Mouse (Mus musculus) megakaryocyte-erythroid progenitor cell, adult 5-6 weeks (primary cell): Measurements from ENCODE around the gene Slc30a3. TPM values are rescaled to one million over a fixed set of nuclear protein-coding genes. Genes with fewer than 3 reads are reported as not detected.

ENCODE experiments used
- ATAC-seq: replicated peaks from 2 replicates; pipeline ENCODE4 v1.8.0; 2016; ENCODE audit warnings: mild to moderate bottlenecking, inconsistent platforms; ENCODE audit not compliant: severe bottlenecking, poor library complexity, low FRiP score, low TSS enrichment
- total RNA-seq, 2 experiments: library from RNA; stranded (forward) in 1 of 2; stranded (reverse) in 1 of 2; fragments of 200-1000, 215-1000 nt in 1 of 2; fragments of >200 nt in 1 of 2; fragmentation: Nextera tagmentation in 1 of 2; gene quantifications; 2 replicates each; pipeline ENCODE4 v1.2.3; 2014 to 2017

The Slc30a3 gene
- total RNA-seq (2014; fragmentation: Nextera tagmentation): not detected in 2 replicates
- total RNA-seq (2017): not detected in 2 replicates

GRCm38 (mm10) chr5:31108000-31108490, at the start of gene Slc30a3:
TSS of gene Slc30a3 (minus strand) at chr5:31108237.
- ATAC-seq: no peak

- ATAC-seq: peak; percentile 93
Measured at GRCm38 (mm10) chr5:31154152-31154553, 46.1 kb upstream of the Slc30a3 start, which contains the start of gene Mpv17. TSS of gene Mpv17 (minus strand) at chr5:31154251.

GRCm38 (mm10) chr5:31153516-31154151, 45.6 kb upstream of the Slc30a3 start:
- peak; percentile 5; the same call in 1 of the 2 replicates for ATAC-seq

GRCm38 (mm10) chr5:31151746-31152145, 43.7 kb upstream of the Slc30a3 start:
- ATAC-seq: no peak

- no peak for ATAC-seq
Measured at GRCm38 (mm10) chr5:31149781-31150180, 41.7 kb upstream of the Slc30a3 start.

- peak; percentile 24; the same call in 1 of the 2 replicates for ATAC-seq
Measured at GRCm38 (mm10) chr5:31138968-31139425, 31.0 kb upstream of the Slc30a3 start.

- ATAC-seq: 0 out of 2 replicates have a peak, but pooled peaks have one; percentile 12
Measured at GRCm38 (mm10) chr5:31138241-31138967, 30.4 kb upstream of the Slc30a3 start, which contains the start of gene Ucn. TSS of gene Ucn (minus strand) at chr5:31138829.

GRCm38 (mm10) chr5:31137658-31138057, 29.6 kb upstream of the Slc30a3 start:
- ATAC-seq: no peak

- ATAC-seq: no peak
Measured at GRCm38 (mm10) chr5:31136730-31137424, 28.8 kb upstream of the Slc30a3 start.

GRCm38 (mm10) chr5:31126050-31126449, 18.0 kb upstream of the Slc30a3 start:
- no peak for ATAC-seq

- no peak for ATAC-seq
Measured at GRCm38 (mm10) chr5:31123481-31123880, 15.4 kb upstream of the Slc30a3 start.

GRCm38 (mm10) chr5:31121111-31121510, 13.1 kb upstream of the Slc30a3 start:
- ATAC-seq: no peak

GRCm38 (mm10) chr5:31116912-31117311, 8.9 kb upstream of the Slc30a3 start:
- ATAC-seq: no peak

- ATAC-seq: no peak
Measured at GRCm38 (mm10) chr5:31116354-31116753, 8.3 kb upstream of the Slc30a3 start, which contains the start of gene Trim54. TSS of gene Trim54 (plus strand) at chr5:31116712.

GRCm38 (mm10) chr5:31110781-31111180, 2.7 kb upstream of the Slc30a3 start:
- ATAC-seq: no peak; the same call in 1 of the 2 replicates

GRCm38 (mm10) chr5:31105814-31106335, 2.2 kb downstream of the Slc30a3 start, which contains the start of gene Dnajc5g:
TSS of gene Dnajc5g (plus strand) at chr5:31106285.
- no peak for ATAC-seq

GRCm38 (mm10) chr5:31095711-31096480, 12.1 kb downstream of the Slc30a3 start:
- no peak for ATAC-seq

GRCm38 (mm10) chr5:31094799-31095691, 13.0 kb downstream of the Slc30a3 start:
- ATAC-seq: peak; percentile 41
